Mouse (Mus musculus) kidney, adult 2 months (tissue): ENCODE measurements around the gene Reln. TPM values are rescaled to one million over a fixed set of nuclear protein-coding genes. Genes with fewer than 3 reads are reported as not detected.
A peak's percentile ranks its signal among the peaks of the same experiment; 100 is the strongest.

Experiments
- DNase-seq: peaks from one replicate; pipeline ENCODE4 v3.0.0; 2021
- H3K27ac ChIP-seq: fragments of 200-500 bp; 2 replicates; pipeline ENCODE4 v1.5.1; 2012; ENCODE audit warnings: low read depth, low read length, control low read depth, inconsistent platforms; ENCODE audit not compliant: insufficient read depth
- H3K27me3 ChIP-seq: fragments of 200-500 bp; replicated peaks from 2 replicates; pipeline ENCODE4 v1.6.1; 2012; ENCODE audit warnings: mild to moderate bottlenecking, moderate library complexity, low read length, inconsistent platforms; ENCODE audit not compliant: control insufficient read depth, insufficient read depth
- H3K36me3 ChIP-seq: fragments of 200-500 bp; 2 replicates; pipeline ENCODE4 v1.6.1; 2012; ENCODE audit warnings: mild to moderate bottlenecking, moderate library complexity, low read length, inconsistent platforms; ENCODE audit not compliant: control insufficient read depth, insufficient read depth
- H3K4me1 ChIP-seq: fragments of 200-500 bp; 2 replicates; pipeline ENCODE4 v1.6.1; 2011; ENCODE audit warnings: low read length; ENCODE audit not compliant: control insufficient read depth, insufficient read depth
- H3K4me3 ChIP-seq: fragments of 200-500 bp; 2 replicates; pipeline ENCODE4 v1.5.1; 2011; ENCODE audit warnings: mild to moderate bottlenecking, low read depth, low read length, control low read depth; ENCODE audit not compliant: insufficient read depth
- CTCF ChIP-seq: fragments of 200-500 bp; conservative IDR thresholded peaks from 2 replicates; pipeline ENCODE4 v1.5.1; 2011; ENCODE audit warnings: low read depth, mild to moderate bottlenecking, control low read depth, low read length, moderate library complexity, mixed read lengths; ENCODE audit not compliant: insufficient read depth, insufficient read length
- POLR2A ChIP-seq: fragments of 200-500 bp; IDR thresholded peaks from one replicate; pipeline ENCODE4 v1.6.1; 2011; ENCODE audit warnings: low read depth, low read length, control low read depth
- WGBS: fragments of 180-500 bp; shearing (Covaris S2); methylation state at CpG from one replicate; pipeline ENCODE4 v1.1.7; 2018; 5-methylcytosine and 5-hydroxymethylcytosine counted together
- polyA plus RNA-seq: library from polyadenylated mRNA; depleted of rRNA; stranded (reverse); fragments of >200 nt; gene quantifications from 2 replicates; pipeline ENCODE4 v1.2.3, GENCODE M21; 2012

Gene Reln
- polyA plus RNA-seq, 1 experiment: 3.4 TPM

DNA sequence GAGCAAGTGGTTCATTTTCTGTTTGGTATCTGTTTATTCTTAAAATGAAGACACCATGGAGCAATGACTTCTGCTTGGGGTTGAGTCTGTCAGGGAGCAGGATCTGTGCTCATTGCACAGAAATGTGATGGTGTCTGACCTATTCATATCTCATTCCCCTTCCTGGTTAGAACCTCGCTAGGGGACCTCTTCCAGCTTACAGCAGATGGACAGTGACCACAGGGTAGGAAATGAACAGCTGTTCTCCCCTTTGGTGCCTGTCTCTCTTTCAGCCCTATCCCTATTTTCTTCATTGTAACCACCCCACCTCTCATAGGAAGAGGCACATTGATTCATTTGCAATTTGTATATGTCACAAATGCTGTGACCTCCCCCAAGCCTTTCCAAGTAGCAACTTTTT, 225.2 kb downstream of the Reln start:
- Histone ChIP-seq H3K27ac (no peak overlapping the region), H3K4me3 (no peak overlapping the region), H3K27me3 (no peaks in the 10 kb centered on the region), H3K4me1 (no peaks in the 10 kb centered on the region), H3K36me3 (no peaks in the 10 kb centered on the region)
- DNase-seq: no peak
- TF ChIP-seq CTCF: no peak
- no peak for TF ChIP-seq POLR2A
- 36% methylated on average over 1 of the region's 1 CpGs for WGBS

DNA sequence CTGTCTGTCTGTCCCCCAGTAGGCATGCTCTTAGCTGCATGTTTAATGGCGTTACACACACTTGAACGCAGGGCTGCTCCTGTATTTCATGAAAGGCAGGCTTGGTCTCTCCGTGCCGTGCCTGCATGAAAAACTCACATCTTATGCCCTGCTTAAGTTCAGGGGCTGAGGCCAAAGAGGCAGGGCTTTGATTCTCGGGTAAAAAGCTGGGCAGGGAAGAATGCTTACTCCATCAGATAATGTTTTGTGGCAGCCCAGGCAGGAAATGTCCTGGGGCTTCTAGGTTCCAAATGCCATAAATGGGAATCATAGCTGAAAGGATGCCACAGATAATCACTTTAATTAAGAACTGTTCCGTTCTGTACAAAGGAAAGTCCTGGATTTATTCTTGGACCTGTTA, 226.0 kb downstream of the Reln start:
- H3K27ac ChIP-seq: no peak overlapping the region
- H3K27me3 ChIP-seq: no peaks in the 10 kb centered on the region
- no peak for TF ChIP-seq CTCF
- no peak for TF ChIP-seq POLR2A
- no peak for DNase-seq
- H3K4me3 ChIP-seq: no peak overlapping the region
- 56% methylated on average over 6 of the region's 6 CpGs for WGBS
- no peaks in the 10 kb centered on the region for H3K4me1 ChIP-seq
- no peaks in the 10 kb centered on the region for H3K36me3 ChIP-seq

DNA sequence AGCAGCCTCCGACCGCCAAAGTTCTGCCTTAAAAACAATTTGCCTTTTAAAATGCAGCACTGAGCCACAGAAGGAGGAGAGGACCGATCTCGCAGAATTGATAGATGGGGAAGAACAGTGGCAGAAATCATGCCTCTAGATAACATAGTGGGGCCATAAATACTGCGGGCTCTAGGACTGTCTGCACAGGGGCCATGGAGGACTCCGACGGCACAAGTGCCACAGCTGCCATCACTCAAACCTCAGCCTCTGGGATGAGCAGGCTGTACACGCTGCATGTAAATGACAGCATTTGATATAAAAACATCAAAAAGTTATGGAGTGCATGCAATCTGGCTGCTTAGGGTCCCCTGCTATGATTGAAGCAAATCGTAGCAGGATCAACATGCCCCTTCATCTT, 227.6 kb downstream of the Reln start:
- no peaks in the 10 kb centered on the region for H3K27me3 ChIP-seq
- H3K36me3 ChIP-seq: no peaks in the 10 kb centered on the region
- no peaks in the 10 kb centered on the region for H3K4me1 ChIP-seq
- 69% methylated on average over 9 of the region's 9 CpGs for whole genome bisulfite sequencing
- no peak for DNase-seq
- no peak overlapping the region for H3K4me3 ChIP-seq
- no peak for TF ChIP-seq CTCF
- no peak for TF ChIP-seq POLR2A
- H3K27ac ChIP-seq: no peak overlapping the region

DNA sequence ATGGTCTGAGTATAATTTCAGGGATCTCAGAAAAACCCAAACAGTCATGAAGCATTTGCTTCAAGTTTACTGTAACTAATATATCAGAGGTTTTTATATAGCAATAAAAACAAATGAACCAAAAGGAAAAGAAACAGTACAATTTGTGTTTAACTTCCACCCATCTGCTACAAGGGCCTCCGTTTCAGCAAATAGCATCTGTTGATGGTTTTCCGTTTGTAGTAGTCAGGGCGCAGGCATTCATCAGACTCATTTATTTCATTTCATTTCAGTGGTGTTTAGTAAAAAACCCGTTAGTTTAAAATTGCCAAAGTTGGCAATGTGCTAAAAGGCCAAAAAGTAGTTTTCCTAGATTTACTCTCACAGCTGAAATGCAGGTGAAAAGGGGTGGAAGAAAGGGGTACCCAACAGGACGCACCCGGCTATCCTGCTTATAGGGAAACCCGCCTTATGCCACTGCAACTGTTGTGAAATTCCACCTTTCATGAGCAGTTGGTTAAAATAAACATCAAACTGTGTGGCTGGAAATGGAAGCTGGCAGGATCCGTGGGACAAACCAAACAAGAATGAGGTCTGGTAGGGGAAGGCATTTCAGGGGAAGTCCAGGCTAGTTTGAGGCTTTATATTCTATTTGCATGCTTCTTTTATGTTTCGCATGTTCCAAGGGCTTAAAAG, 237.6 kb downstream of the Reln start:
- no peak for DNase-seq
- Histone ChIP-seq H3K36me3 (no peaks in the 10 kb centered on the region), H3K27ac (no peak overlapping the region), H3K4me3 (no peak overlapping the region), H3K4me1 (no peaks in the 10 kb centered on the region), H3K27me3 (no peaks in the 10 kb centered on the region)
- 64% methylated on average over 9 of the region's 9 CpGs for WGBS
- TF ChIP-seq POLR2A (no peak), CTCF (no peak)

DNA sequence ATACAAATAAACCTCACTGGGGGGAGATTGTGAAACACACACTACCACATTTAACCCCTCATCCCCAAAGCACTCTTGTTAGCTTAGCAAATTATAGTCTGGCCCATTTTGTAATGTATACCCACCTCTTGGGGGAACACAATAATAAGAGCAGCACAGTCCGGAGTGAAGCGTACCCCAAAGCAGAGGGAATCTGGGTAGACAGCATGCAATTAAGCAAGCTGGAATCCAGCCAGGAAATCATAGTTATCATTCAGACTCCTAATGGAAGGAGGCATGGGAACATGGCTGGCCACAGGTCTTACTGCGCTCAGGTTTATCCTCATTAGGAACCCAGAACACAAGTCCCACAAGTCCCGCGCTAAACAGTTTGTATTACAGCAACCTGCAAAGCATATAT, 249.5 kb downstream of the Reln start:
- H3K27me3 ChIP-seq: no peaks in the 10 kb centered on the region
- H3K36me3 ChIP-seq: no peaks in the 10 kb centered on the region
- 89% methylated on average over 5 of the region's 5 CpGs for WGBS
- H3K4me3 ChIP-seq: no peak overlapping the region
- no peaks in the 10 kb centered on the region for H3K4me1 ChIP-seq
- TF ChIP-seq POLR2A (no peak), CTCF (no peak)
- H3K27ac ChIP-seq: no peak overlapping the region
- DNase-seq: no peak

DNA sequence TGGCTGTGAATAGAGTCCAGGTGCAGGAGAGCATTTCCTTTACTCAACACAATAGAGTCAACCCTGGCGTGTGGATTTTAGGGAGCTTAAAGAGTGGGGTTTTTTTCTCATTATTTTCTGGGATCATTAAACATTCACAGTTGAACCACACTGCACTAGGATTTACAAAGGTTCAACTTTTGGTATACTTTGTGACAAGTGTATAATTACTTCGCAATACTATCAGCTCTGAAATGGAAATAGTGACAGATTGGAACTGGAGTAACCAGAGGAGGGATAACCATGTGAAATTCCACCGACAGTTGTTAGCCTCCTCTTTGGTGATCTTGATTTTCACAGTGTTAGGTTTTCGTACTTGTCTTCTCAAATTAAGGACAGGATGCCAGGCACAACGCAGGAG, 250.5 kb downstream of the Reln start:
- no peak for TF ChIP-seq POLR2A
- no peak for TF ChIP-seq CTCF
- Histone ChIP-seq H3K4me3 (no peak overlapping the region), H3K36me3 (no peaks in the 10 kb centered on the region), H3K27me3 (no peaks in the 10 kb centered on the region), H3K4me1 (no peaks in the 10 kb centered on the region), H3K27ac (no peak overlapping the region)
- 67% methylated on average over 5 of the region's 5 CpGs for WGBS
- no peak for DNase-seq

DNA sequence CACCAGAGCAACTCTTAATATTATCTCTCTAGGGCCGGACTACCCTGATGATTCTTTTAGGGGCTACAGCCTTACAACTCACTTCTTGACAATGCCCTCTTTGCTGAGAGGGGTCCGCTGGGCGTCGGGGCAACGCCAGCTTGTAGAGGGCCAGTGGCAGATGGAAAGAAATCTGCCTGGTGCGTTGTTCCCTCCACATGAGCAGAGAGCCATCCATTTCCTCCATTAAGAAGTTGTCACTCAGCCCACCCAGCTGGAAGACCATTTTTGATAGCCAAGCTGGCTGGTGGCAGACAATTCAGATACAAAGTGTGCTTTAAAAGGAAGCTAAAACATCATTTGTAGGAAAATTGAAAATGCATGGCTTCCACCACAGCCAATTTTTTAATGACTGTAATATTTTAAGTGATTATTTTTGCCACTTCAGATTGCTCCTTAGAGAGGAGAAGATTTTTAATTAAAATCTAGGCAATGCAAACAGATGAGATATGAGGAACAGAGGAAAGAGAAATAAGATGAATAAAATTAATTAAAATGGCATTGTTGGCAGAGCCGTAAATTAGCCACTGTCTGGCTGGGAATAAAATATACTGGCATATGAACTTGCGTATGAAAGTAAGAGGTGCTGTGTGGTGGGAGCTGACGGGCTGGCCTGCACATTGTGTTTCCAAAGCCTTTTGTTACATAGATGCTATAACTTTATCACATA, 251.2 kb downstream of the Reln start:
- TF ChIP-seq CTCF (no peak), POLR2A (no peak)
- H3K4me3 ChIP-seq: no peak overlapping the region
- WGBS: 53% methylated on average over 9 of the region's 9 CpGs
- H3K4me1 ChIP-seq: no peaks in the 10 kb centered on the region
- peak; percentile 1 for DNase-seq
- H3K36me3 ChIP-seq: no peaks in the 10 kb centered on the region
- no peak overlapping the region; the same call in 1 of the 2 replicates for H3K27ac ChIP-seq
- no peaks in the 10 kb centered on the region for H3K27me3 ChIP-seq
